Mouse (Mus musculus) cortical plate, adult 2 months (tissue): ENCODE measurements at regions not wholly inside any gene's neighbourhood (a gene's known extent, or its start where the extent isn't known, plus 50 kb on each side); places are given as distances from the start of the nearest gene placed in this dataset.

Source experiments
- CTCF ChIP-seq: fragments of 200-500 bp; IDR thresholded peaks from 2 replicates; pipeline ENCODE4 v1.5.1; 2011; ENCODE audit warnings: mild to moderate bottlenecking, control low read depth, low read length; ENCODE audit not compliant: insufficient read depth; ENCODE audit errors: extremely low read depth
- POLR2A ChIP-seq: fragments of 200-500 bp; IDR thresholded peaks from 2 replicates; pipeline ENCODE4 v1.6.1; 2011; ENCODE audit warnings: mild to moderate bottlenecking, low read length, control low read depth; ENCODE audit not compliant: insufficient read depth; ENCODE audit errors: extremely low read depth

GRCm38 (mm10) chr3:21945775-21946174, 130.7 kb upstream of the Tbl1xr1 start:
- TF ChIP-seq CTCF (no peak), POLR2A (no peak)
